Mouse (Mus musculus) yolk sac, embryonic 10.5 days (tissue): ENCODE measurements around the gene Relt.
"Not testable (repeated sequence)": the region's sequence is repeated elsewhere in the genome, so short reads cannot be mapped to it uniquely, and the experiment has no call there.

ENCODE experiments used
- DNase-seq: peaks from one replicate; pipeline ENCODE4 v3.0.0-alpha.2; 2017; ENCODE audit warnings: low spot score

Gene Relt

DNA sequence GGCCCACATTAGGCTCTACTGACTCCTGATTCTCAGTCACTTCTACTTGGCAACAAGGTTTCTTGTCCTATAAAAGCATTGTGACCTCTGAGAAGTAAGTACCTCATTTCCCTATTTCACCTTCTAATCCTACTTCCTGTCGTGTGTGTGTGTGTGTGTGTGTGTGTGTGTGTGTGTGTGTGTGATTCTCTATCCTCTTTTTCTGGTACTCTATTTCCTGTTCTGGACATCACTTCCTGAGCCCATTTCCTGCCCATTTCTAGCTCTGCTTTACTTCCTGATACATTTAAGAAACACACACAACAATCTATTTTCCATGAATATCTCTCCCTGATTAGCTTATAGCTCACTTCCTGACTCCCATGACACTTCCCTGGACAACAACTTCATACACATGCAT lies 12.6 kb upstream of the Relt start:
- DNase-seq: no peak

DNA sequence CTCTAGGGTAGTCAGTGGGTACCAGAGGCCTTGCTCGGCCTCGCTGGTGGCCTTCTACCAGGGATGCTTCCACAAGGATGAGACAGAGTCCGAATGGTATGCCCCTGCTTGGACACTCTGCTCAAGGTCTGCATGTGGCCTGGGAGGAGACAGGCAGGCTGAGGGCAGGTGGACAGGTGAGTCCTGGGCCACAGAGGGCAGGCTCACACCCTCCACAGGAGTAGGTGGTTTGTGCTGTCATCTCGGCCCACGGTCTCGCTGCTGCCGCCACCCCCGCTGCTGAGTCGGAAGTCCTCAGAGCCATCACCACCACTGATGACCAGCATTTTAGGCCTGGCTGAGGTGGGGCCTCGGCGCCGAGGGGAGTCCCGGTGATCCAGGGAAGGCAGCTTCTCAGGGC lies 10.0 kb upstream of the Relt start:
- no peak for DNase-seq

DNA sequence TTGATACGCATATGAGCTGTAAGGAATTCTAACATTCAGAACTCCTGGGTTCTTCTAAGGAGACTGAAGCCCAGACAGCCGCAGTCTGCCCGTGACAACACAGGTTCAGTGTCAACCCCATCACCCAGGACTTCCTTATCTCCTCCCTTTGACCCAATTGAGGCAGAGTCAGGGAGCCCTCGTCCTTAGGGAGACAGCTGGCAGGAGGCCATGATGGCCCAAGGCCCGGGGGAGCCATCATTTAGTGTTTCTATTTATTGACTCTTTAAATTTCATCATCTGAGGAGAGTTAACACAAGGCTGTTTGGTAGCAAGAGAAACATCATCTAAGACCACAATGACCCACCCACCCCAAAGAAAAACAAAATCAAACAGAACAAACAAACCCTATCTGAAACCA lies 8.6 kb upstream of the Relt start:
- DNase-seq: no peak

DNA sequence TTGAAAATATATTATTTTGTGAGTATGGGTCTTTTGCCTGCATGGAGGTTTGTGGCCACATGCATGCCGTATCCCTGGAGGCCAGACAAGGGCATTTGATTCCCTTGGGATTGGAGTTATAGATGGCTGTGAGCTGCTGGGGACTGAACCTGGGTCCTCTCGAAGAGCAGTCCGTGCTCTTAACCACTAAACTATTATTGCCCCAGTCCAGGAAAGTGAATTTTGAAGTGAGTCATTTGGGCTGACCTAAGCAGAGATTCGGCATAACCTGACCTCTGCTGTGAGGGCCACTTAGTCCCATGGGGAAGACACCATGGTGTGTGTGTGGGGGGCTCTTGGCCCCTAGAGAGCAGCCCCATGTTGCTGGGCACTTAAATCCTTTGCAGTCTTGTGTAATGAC lies 8.1 kb upstream of the Relt start:
- no peak for DNase-seq

DNA sequence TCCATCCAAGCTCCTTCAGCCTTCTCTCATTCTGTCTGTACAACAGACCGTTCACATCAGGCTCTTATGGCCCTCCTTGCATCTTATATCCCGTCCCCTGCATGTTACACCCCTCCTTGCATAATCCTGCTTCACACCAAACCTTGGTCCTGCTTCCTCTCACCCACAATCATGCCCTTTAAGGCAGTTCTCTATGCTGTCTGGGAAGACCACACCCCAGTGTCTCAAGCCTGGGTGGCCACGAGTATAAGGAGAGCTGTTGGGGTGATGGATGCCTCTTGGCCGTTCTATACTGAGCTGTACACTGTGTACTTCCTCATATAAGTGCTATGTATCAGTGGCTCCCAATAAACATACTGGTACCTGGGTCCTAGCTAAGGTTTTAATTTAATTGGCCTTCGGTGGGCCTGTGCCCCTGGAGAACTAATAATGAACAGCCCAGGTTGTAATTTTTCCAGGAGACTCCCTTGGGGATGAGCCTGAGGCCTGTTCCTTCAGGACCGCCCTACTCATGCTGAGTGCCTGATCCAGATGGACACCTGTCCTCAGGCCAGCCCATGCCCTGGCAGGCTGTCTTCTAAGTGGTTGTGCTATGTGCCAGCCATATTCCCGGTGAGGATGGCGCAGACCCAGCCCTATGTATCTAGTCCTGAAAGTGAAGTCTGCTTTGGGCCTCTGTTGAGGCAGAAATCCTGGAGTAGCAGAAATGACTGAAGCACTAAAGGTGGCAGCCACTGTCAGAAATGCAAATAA lies 6.8 kb upstream of the Relt start:
- no peak for DNase-seq

DNA sequence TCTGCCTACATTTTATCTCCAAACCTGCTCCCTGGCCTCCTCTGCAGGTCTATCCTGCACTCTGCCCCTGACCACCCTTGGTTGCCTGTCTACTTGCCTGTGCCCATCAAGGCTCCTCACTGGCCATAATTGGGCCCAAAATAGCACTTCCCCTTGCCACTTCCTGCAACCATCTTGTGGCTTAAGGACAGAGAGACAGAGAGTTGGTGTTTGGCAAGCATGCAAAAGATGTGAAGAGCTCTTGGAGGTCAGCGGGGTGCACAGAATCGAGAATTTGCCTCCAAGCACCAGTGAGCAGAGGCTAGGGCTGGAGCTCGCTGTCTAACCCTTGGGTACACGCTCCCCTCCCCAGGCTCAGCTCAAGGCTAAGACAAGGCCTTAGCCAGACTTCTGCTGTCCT lies 5.3 kb upstream of the Relt start:
- no peak for DNase-seq

DNA sequence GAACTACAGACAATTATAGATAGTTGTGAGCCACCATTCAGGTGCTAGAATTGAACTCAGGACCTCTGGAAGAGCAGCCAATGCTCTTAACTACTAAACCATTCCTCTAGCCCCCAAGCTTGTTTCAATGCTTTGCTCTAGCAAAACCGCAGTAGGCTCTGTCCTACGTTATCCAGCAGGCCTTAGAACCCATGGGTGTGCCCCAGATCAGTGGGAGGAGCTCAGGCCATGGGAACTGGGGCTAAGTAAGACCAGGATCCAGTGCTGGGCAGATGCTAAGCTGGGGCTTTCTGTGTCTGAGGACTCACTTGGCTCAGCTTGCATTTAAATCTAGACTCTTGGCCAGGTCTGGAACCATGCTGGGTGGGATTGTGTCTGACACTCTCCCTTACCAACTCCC lies 4.3 kb upstream of the Relt start:
- DNase-seq: no peak

DNA sequence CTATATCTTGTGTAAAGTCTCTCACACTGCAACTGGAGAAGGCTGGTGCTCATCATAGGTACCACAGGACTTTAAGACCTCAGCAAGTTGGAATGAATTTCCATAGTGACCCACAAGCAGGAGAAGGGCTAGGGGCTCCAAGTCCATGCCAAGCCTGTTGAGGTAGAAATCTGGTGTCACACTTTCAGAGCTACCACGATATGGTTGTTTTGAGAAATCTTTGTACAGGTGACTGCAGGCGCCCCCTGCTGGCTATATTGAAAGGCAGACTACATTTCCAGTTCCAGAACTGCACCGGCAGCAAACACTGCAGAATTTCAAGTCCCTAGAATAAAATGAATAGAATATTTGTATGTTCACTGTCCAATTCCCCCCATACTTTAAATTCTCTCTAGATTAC lies 3.4 kb upstream of the Relt start:
- peak; percentile 39 for DNase-seq

DNA sequence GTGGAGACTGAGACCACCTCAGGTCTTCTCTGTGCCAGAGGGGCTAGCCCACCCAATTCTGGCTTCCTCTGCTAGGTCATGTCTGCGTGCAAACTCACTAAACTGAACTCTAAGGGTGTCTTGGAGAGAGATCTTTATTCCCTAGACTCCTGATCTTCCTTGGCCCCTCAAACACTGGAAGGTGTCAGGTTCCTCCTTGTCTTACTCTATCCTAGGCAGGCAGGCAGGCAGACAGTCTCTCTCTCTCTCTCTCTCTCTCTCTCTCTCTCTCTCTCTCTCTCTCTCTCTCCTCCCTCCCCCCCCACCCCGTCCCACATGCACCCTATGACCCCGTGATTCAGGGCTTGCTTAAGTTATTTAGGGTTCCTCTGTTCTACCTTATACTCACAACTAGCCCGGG lies 893 bp downstream of the Relt start:
- no peak for DNase-seq

DNA sequence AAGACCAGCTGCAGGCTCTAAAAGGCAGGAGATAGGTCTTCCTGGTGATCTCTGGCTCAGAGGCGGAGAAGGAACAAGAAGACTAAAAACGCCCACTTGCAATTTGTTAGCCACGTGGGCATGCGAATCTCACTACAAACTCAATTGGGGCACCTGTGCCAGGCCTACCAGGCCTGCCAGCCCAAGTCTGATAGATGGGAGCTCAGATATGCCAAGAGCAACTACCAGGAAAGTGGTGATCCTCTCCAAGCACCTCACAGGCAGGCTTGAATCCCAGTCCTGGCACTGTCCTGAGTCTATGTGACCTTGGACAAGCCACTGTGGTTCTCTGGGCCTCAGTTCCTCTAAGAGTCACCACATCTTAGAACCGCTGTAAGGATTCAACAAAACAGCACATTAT lies 2.0 kb downstream of the Relt start:
- DNase-seq: no peak

DNA sequence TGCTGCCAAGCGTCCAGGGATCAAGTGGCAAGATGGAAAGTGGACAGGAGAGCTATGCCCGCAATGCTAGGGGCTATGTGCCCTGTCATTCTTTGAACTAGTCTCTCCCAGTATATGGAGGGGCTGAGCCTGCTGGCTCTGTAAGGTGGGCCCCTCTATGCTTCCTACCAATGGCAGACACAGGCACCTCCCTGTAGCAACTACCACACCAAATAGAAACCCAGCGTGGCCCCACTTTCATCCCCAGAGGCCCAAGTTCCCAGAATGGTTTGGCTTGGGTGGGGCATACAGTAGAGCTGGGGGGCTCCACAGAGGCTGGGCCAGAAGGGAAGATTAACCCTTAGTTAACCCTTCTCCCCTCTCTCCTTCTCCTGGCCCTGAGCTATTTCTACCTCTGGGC lies 2.8 kb downstream of the Relt start:
- no peak for DNase-seq

DNA sequence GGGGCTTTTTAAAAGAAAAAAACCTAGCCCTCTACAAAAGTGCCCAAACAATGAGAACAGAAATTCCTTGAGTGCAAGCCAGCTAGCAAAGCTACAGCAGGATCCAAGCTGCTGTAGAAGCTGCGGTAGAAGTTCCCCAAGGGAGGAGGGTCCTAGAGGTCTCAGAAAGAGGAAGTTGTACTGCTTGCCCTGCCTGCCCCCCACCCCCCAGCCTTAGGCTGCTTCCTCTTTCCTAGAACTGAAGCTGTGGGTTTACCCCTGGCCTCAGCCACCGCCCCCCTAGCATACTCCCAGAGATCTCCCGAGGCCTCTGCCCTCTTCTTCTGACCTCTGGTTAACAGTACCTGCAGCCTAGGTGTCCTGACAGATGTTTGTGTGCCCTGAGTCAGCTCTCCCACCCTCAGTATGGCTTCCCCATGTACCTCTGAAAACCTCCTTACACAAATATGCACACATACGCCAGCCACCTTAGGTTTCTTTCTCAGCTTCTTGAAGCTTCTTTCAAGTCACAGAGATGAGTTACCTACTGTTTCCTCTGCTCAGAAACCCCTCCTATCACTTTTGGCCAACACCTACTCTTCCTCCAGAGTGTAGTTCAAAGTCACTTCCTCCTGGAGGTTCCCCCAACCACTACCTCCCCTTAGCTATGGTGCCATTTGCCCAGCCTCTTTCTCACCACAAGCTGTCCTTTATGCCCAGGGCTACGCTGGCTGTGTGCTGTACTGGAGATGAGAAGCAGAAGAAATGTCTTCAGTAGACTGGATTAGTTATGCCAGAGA lies 7.3 kb downstream of the Relt start:
- DNase-seq: no peak

DNA sequence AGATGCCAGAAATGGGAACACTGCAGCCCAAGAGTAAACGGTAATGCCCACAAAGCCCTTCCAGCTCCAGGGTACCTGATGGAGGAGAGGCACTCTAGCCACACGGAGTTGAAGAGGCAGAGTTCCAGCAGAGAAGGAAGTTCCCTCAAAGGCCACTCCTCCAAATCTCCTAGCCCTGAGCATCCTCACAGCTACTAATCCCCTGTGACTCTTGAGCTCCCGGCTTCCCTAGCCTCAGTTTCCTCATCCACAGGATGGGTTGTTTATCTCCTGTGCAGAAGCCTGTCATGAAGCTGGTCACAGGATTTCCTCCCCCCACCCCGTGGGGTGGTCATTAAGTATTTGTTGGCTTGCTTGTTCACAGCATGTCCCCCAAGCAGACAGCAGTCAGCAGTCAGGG lies 7.9 kb downstream of the Relt start:
- no peak for DNase-seq

DNA sequence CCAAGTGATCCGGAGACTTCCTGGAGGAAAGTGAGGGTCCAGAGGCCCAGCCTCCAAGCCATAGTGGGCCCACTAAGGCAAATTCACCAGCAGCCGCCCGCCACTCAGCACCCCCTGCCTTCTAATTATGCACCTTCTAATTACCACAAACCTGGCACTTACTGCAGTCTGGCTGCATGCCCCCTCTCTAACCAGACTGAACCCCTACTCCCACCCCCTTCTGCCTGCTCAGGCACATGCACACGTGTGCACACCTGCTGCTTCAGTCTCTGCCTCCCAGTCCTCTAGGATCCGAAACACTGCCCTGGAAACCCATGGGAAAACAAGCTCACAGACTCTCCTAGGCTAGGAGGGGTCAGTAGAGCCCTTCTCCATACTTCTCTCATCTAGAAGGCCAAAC lies 8.4 kb downstream of the Relt start:
- DNase-seq: no peak

DNA sequence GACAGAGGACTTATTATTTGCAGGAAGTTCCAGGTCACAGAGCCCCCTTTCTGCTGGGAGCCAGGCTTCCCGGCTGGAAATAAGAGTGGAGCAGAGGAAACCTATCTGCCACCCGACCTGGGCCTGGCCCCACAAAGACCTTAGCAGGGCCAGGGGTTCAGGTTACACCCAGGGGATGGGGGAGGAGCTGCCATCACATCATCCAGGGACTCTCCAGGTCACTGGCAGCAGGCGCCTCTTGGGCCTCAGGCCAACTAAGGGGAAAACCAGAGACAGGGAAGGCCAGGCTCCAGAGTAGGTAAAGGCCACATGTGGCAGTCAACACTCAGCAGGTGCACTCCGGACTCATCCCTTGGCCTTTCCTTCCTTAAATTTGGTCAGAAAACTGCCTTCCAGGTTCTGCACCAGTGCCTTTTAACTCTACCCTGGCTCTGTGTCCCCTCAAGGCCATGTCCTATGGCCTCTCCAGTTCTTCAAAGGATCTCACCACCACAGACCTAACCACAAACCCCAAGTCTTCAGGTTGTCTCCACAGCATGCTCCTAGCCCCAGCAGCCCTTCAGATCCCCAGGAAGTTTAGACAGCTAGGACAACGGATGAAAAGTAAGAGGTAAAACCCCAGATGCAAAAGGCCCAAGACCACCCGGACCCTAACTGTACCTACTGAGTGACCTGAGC lies 9.0 kb downstream of the Relt start:
- no peak for DNase-seq

DNA sequence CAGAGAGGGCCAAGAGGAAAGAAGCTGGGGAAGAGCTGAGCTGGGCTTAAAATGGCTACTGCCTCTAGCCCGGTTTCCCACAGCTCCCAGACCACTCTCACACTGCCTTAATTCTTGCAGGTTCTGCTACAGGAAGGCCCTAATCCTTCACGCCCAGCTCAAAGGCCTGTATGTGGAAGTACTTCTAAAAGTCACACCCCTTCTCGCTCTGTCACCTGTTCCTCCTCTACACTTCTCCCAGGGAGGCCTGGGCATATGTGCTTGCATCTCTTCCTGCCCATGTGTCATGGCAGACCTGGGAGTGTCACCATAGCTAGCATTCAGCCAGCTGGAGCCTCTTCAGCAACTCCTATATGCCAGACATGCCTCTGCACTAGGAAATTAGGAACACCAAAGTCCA lies 9.8 kb downstream of the Relt start:
- no peak for DNase-seq

DNA sequence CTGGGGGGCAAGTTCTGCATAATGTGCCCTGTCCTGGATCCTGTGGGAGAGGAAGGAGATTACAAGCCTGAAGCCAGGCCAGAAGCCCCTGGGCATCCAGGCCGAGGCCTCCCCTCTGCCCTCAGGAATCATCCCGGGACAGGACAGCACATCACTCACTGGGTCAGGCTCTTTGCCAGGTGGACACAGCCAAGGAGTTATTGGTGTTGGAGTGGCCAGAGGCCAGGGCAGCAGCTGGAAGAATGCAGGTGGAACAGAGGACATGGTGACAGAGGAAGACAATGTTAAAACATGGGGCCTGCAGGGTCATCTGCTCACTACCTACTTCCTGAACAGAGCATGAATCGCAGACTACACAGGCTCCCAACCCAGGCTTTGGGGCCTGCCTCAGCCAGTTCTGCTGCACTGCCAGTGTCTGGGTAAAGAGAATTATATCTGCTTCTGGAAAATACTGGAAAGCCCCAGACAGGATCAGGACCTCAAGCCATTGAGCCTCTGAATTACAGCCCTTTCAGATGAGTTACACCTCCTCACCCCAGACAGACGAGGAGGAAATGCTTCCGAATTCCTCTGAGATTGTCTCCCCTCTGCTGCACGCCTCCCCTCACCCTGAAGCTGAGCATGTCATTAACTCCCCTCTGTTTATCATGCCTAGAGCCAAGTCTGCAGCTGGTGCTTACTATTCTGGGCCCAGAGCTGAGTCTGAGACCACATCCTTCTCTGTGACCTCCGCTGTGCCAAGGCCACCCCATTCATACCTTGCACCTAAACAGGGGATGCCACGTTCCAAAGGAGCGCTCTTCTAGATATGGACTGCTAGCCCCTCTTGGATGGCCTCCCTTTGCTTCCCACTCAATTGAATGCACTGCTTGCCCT lies 11.5 kb downstream of the Relt start:
- DNase-seq: no peak

DNA sequence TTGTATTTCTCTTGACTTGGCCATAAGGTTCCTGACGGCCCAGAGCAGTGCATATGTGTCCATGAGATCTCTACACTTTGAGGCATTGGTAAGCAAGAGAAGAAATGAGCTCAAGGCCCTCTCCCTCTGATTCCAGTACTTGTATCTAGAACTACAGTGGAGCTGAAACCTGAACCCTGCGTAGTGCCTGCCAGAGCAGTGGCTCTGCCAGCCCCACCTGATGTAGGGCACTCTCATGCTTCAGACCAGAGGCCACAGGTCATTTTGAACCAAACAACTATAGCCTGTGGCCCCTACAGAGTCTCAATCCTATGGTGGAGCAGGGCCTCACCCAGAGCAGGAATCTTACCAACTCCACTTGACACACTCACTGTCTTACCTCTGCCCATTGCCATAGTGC lies 13.7 kb downstream of the Relt start:
- DNase-seq: no peak

DNA sequence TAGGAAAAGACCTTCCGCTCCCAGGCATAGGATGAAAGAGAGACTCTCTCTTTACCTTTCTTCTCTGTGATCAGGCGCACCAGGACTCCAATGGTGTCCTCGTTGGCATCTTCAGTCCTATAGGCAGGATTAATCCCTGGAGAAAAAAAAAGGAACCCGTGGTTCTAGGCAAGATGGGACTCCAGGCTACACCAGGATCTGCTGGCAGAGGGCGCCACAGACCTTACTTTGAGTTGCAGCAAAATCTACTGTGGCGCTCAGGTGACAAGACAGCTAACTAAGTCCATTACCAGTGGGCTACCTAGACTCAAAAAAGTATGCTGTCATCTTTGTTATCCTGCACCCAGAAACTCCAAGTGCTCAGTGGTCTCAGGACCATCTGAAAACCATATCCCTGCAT lies 14.5 kb downstream of the Relt start:
- peak; percentile 24 for DNase-seq

DNA sequence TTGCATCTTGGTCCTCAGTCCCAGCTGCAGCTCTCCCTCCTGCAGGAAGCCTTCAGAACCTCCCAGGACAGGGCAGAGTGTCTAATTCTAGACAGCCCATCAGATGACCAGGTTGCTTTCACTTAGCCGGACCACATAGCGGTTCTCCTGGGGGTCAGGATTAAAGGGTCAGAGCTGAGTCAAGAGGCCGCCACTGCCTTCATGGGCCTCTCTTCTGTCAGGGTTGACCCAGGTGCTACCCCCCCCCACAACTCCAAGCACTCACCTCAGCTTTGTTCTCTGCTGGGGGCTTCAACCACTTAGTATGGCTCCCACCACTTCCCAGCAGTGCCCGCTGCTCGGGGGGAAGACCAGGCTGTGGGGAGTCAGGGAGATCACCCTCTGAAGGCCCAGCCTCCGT lies 16.1 kb downstream of the Relt start:
- no peak for DNase-seq

DNA sequence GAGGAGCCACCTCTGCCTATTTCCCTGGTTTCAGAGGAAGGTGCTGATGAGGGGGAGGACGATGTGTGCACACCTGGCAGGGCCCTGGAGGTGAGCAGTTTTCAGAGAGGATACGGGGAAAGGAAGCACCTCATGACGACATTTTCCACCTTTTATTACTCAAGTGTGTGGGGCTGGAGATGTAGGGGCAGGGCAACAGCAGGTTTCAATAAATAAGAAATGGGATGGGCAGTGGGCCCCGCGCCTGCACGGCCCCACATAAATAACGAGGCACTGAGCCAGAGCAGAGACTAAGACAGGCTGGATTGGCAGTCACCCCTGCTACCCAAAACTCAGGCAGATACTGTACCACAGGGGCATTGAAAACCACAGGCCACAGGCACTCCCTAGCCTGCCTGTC lies 17.2 kb downstream of the Relt start:
- not testable (repeated sequence) for DNase-seq

DNA sequence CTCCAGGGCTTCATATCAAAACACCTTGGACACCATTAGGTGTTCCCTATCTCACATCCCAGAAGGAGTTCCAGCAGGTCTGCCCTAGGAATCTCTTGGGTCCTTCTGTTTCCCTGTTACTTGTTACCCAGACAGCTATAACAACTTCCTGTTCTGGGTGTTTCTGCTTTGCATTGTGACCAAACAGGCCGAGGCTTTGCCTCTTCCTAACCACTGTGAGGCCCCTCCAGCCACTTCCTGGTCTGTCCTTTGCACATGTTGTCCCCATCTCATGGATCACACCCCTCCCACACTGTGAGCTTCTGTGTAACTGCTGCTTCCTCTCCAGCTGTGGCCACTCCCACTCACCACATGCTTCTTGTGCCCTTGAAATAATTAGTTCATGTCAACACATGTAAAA lies 17.8 kb downstream of the Relt start:
- no peak for DNase-seq
